Mouse (Mus musculus) layer of hippocampus, adult 8-10 months (tissue): ENCODE results near the gene Dkkl1. TPM values are rescaled to one million over a fixed set of nuclear protein-coding genes. Genes with fewer than 3 reads are reported as not detected.

Source experiments
- DNase-seq, 2 experiments: peaks; one replicate each; pipeline ENCODE4 v3.0.0; 2022; ENCODE audit warnings: low spot score in 2 of 2
- total RNA-seq, 4 experiments: library from RNA; stranded (reverse); gene quantifications; 2 replicates each; pipeline ENCODE4 v1.2.4; 2022

The Dkkl1 gene
- total RNA-seq, 4 experiments from 2014 or later = 2.1 to 3.3 (median 2.6) TPM

- DNase-seq = no peak
Observed at GRCm38 (mm10) chr7:45229459-45230203, 17.7 kb upstream of the Dkkl1 start.

- DNase-seq = no peak
Observed at GRCm38 (mm10) chr7:45229046-45229445, 17.1 kb upstream of the Dkkl1 start.

GRCm38 (mm10) chr7:45228548-45228947 lies 16.6 kb upstream of the Dkkl1 start:
- DNase-seq = no peak

- DNase-seq = no peak
Observed at GRCm38 (mm10) chr7:45226421-45226820, 14.5 kb upstream of the Dkkl1 start.

GRCm38 (mm10) chr7:45224826-45225225 lies 12.9 kb upstream of the Dkkl1 start:
- DNase-seq = no peak

GRCm38 (mm10) chr7:45221680-45222079 lies 9.7 kb upstream of the Dkkl1 start:
- DNase-seq = no peak

- no peak for DNase-seq
Observed at GRCm38 (mm10) chr7:45216442-45217183, 4.7 kb upstream of the Dkkl1 start.

GRCm38 (mm10) chr7:45215673-45216441 lies 3.9 kb upstream of the Dkkl1 start, which contains the start of gene Tead2:
Gene Tead2, plus strand, starts transcription at chr7:45215753.
- DNase-seq = no peak

- no peak for DNase-seq
Observed at GRCm38 (mm10) chr7:45213708-45214107, 1.8 kb upstream of the Dkkl1 start.

GRCm38 (mm10) chr7:45212356-45212755 lies 409 bp upstream of the Dkkl1 start:
- no peak for DNase-seq

GRCm38 (mm10) chr7:45211070-45211469 lies 877 bp downstream of the Dkkl1 start:
- no peak for DNase-seq

GRCm38 (mm10) chr7:45208260-45208659 lies 3.7 kb downstream of the Dkkl1 start:
- no peak for DNase-seq

- DNase-seq = peak; percentile 90 to 92
Observed at GRCm38 (mm10) chr7:45204380-45205143, 7.4 kb downstream of the Dkkl1 start, which contains the start of gene Ccdc155. Gene Ccdc155, minus strand, starts transcription at chr7:45204892.

GRCm38 (mm10) chr7:45202654-45203053 lies 9.3 kb downstream of the Dkkl1 start:
- DNase-seq = no peak

- no peak for DNase-seq
Observed at GRCm38 (mm10) chr7:45198961-45199360, 13.0 kb downstream of the Dkkl1 start.

GRCm38 (mm10) chr7:45198435-45198834 lies 13.5 kb downstream of the Dkkl1 start:
- peak; percentile 69 to 71 for DNase-seq

GRCm38 (mm10) chr7:45196994-45197393 lies 15.0 kb downstream of the Dkkl1 start:
- no peak for DNase-seq

- DNase-seq = no peak
Observed at GRCm38 (mm10) chr7:45196176-45196535, 15.8 kb downstream of the Dkkl1 start.

GRCm38 (mm10) chr7:45195341-45196175 lies 16.4 kb downstream of the Dkkl1 start:
- DNase-seq = no peak
